Mouse (Mus musculus): ENCODE measurements at regions not wholly inside any gene's neighbourhood (a gene's known extent, or its start where the extent isn't known, plus 50 kb on each side); places are given as distances from the start of the nearest gene placed in this dataset.

GRCm38 (mm10) chr3:123905928-123906721 is 215.5 kb upstream of the Ndst3 start:
- ATAC-seq (replicated peaks; ENCODE audit: poor library complexity) = no peak

GRCm38 (mm10) chr3:123918140-123918539 is 227.5 kb upstream of the Ndst3 start:
- no peak for ATAC-seq (replicated peaks; ENCODE audit: poor library complexity)

GRCm38 (mm10) chr3:123952121-123952520 is 261.5 kb upstream of the Ndst3 start:
- no peak for ATAC-seq (replicated peaks; ENCODE audit: poor library complexity)

GRCm38 (mm10) chr3:123967373-123967772 is 276.7 kb upstream of the Ndst3 start:
- no peak for ATAC-seq (replicated peaks; ENCODE audit: poor library complexity)

GRCm38 (mm10) chr3:123972367-123972766 is 281.7 kb upstream of the Ndst3 start:
- ATAC-seq (replicated peaks; ENCODE audit: poor library complexity) = no peak

- no peak for ATAC-seq (replicated peaks; ENCODE audit: poor library complexity)
Observed at GRCm38 (mm10) chr3:123973806-123974576, 283.3 kb upstream of the Ndst3 start.

GRCm38 (mm10) chr3:123976475-123976874 is 285.8 kb upstream of the Ndst3 start:
- no peak for ATAC-seq (replicated peaks; ENCODE audit: poor library complexity)

- ATAC-seq (replicated peaks; ENCODE audit: poor library complexity) = no peak
Observed at GRCm38 (mm10) chr3:123977168-123977567, 286.5 kb upstream of the Ndst3 start.

GRCm38 (mm10) chr3:123983045-123983444 is 292.4 kb upstream of the Ndst3 start:
- ATAC-seq (replicated peaks; ENCODE audit: poor library complexity) = no peak

GRCm38 (mm10) chr3:123983530-123983929 is 292.9 kb upstream of the Ndst3 start:
- ATAC-seq (replicated peaks; ENCODE audit: poor library complexity) = no peak

GRCm38 (mm10) chr3:123984028-123984427 is 293.4 kb upstream of the Ndst3 start:
- peak; percentile 57 for ATAC-seq (replicated peaks; ENCODE audit: poor library complexity)

GRCm38 (mm10) chr3:123999957-124000616 is 309.4 kb upstream of the Ndst3 start:
- no peak for ATAC-seq (replicated peaks; ENCODE audit: poor library complexity)

- ATAC-seq (replicated peaks; ENCODE audit: poor library complexity) = no peak
Observed at GRCm38 (mm10) chr3:124000883-124001282, 310.2 kb upstream of the Ndst3 start.

GRCm38 (mm10) chr3:124011685-124012084 is 309.0 kb upstream of the Tram1l1 start:
- ATAC-seq (replicated peaks; ENCODE audit: poor library complexity) = no peak

GRCm38 (mm10) chr3:124018618-124019017 is 302.0 kb upstream of the Tram1l1 start:
- ATAC-seq (replicated peaks; ENCODE audit: poor library complexity) = no peak

GRCm38 (mm10) chr3:124026188-124026587 is 294.5 kb upstream of the Tram1l1 start:
- ATAC-seq (replicated peaks; ENCODE audit: poor library complexity) = no peak

- ATAC-seq (replicated peaks; ENCODE audit: poor library complexity) = no peak
Observed at GRCm38 (mm10) chr3:124067061-124067460, 253.6 kb upstream of the Tram1l1 start.

GRCm38 (mm10) chr3:124067538-124067937 is 253.1 kb upstream of the Tram1l1 start:
- no peak for ATAC-seq (replicated peaks; ENCODE audit: poor library complexity)

GRCm38 (mm10) chr3:124067971-124068370 is 252.7 kb upstream of the Tram1l1 start:
- no peak for ATAC-seq (replicated peaks; ENCODE audit: poor library complexity)

GRCm38 (mm10) chr3:124069182-124069581 is 251.5 kb upstream of the Tram1l1 start:
- no peak for ATAC-seq (replicated peaks; ENCODE audit: poor library complexity)

- no peak for ATAC-seq (replicated peaks; ENCODE audit: poor library complexity)
Observed at GRCm38 (mm10) chr3:124075974-124076606, 244.6 kb upstream of the Tram1l1 start.
